In genomic region chr12:47313413-47313812, GRCm38 (mm10) we compare ENCODE assay signal across 9 mouse cellular contexts.
DNase-seq lines count a peak whose midpoint lies in the region; ATAC-seq and TF ChIP-seq lines count a peak whose summit lies in the region.
"Had no signal": no experiment of that assay in that cellular context is flagged by ENCODE, and none has a peak within 500 bp of the region (broad histone marks: within the 10 kb centered on the region; RNA-seq: fewer than 3 reads in every experiment).

No protein-coding gene starts in this region.

- no peaks in the 10 kb centered on the region for H3K9me3 ChIP-seq in midbrain, embryonic 11.5 days (ENCODE audit: control insufficient read depth, low read length)
- no peaks in the 10 kb centered on the region for H3K9me3 ChIP-seq in liver, postnatal 0 days (ENCODE audit: low read length)
- H3K9me3 ChIP-seq: embryonic facial prominence, embryonic 13.5 days had no signal

- no peak overlapping the region for H3K9ac ChIP-seq in midbrain, embryonic 11.5 days (ENCODE audit: low read length)
- no peak overlapping the region for H3K9ac ChIP-seq in liver, postnatal 0 days (replicated peaks)
- H3K9ac ChIP-seq: embryonic facial prominence, embryonic 13.5 days had no signal

- peak; percentile 82 for ATAC-seq in midbrain, embryonic 11.5 days (ENCODE audit: low FRiP score)
- no peak for ATAC-seq in liver, postnatal 0 days

- WGBS in midbrain, embryonic 11.5 days: 20% methylated on average over 2 of the region's 2 CpGs
- WGBS in liver, postnatal 0 days (ENCODE audit: insufficient replicate concordance): 37% methylated on average over 2 of the region's 2 CpGs

- DNase-seq in adrenal gland, postnatal 10 days: peak; percentile 2
- no peak for DNase-seq in adrenal gland, postnatal 4 days (ENCODE audit: low spot score in 2 of 2)
- DNase-seq in right cerebral cortex, adult 18-20 months: peak; percentile 15
- DNase-seq in right cerebral cortex, postnatal 36 days (ENCODE audit: low spot score in 2 of 2): no peak
- peak; percentile 3 to 6 for DNase-seq in frontal cortex, postnatal 25 days (ENCODE audit: low spot score in 2 of 2)
- peak; percentile 84 for DNase-seq in midbrain, embryonic 11.5 days (ENCODE audit: low spot score, missing footprints)
- DNase-seq in liver, postnatal 0 days: no peak
- no peak for DNase-seq in thymus, postnatal 36 days

- H3K36me3 ChIP-seq in midbrain, embryonic 11.5 days (ENCODE audit: control insufficient read depth, insufficient read depth, low read length): no peaks in the 10 kb centered on the region
- H3K36me3 ChIP-seq in liver, postnatal 0 days (replicated peaks; ENCODE audit: insufficient read depth, low read length): no peaks in the 10 kb centered on the region
- H3K36me3 ChIP-seq: embryonic facial prominence, embryonic 13.5 days had no signal

- TF ChIP-seq CTCF in liver, postnatal 0 days (IDR thresholded peaks at IDR 0.05; ENCODE audit: low read depth): no peak

- H3K4me2 ChIP-seq in midbrain, embryonic 11.5 days: no peak overlapping the region
- H3K4me2 ChIP-seq in liver, postnatal 0 days (ENCODE audit: low read depth, low read length): no peak overlapping the region
- H3K4me2 ChIP-seq: embryonic facial prominence, embryonic 13.5 days had no signal

- no peak overlapping the region for H3K4me3 ChIP-seq in midbrain, embryonic 11.5 days (ENCODE audit: low read depth, low read length)
- H3K4me3 ChIP-seq in liver, postnatal 0 days (ENCODE audit: low read depth, low read length): no peak overlapping the region
- H3K4me3 ChIP-seq: embryonic facial prominence, embryonic 13.5 days had no signal

- H3K27me3 ChIP-seq in midbrain, embryonic 11.5 days (ENCODE audit: control insufficient read depth, insufficient read depth, low read length): no peaks in the 10 kb centered on the region
- H3K27me3 ChIP-seq in liver, postnatal 0 days (ENCODE audit: insufficient read depth, low read length): no peaks in the 10 kb centered on the region
- H3K27me3 ChIP-seq: embryonic facial prominence, embryonic 13.5 days had no signal

- H3K27ac ChIP-seq in midbrain, embryonic 11.5 days (ENCODE audit: low read depth, low read length): no peak overlapping the region
- H3K27ac ChIP-seq in liver, postnatal 0 days (ENCODE audit: low read depth): no peak overlapping the region
- H3K27ac ChIP-seq: embryonic facial prominence, embryonic 13.5 days had no signal

- H3K4me1 ChIP-seq in midbrain, embryonic 11.5 days (ENCODE audit: control insufficient read depth, insufficient read depth, low read length): no peaks in the 10 kb centered on the region
- H3K4me1 ChIP-seq in liver, postnatal 0 days (ENCODE audit: insufficient read depth): no peaks in the 10 kb centered on the region
- H3K4me1 ChIP-seq: embryonic facial prominence, embryonic 13.5 days had no signal

- TF ChIP-seq EP300 in liver, postnatal 0 days (IDR thresholded peaks at IDR 0.05; ENCODE audit: low read depth): no peak

Comparison
In these comparisons a context has a peak if more than half of its experiments do, and no peak if none do; other contexts are left out.
1. DNase-seq: peak in adrenal gland, postnatal 10 days (single experiment), right cerebral cortex, adult 18-20 months (single experiment), frontal cortex, postnatal 25 days (2 of 2) and midbrain, embryonic 11.5 days (single experiment); none in adrenal gland, postnatal 4 days (0 of 2), right cerebral cortex, postnatal 36 days (0 of 2), liver, postnatal 0 days (single experiment) and thymus, postnatal 36 days (0 of 2).